Mouse (Mus musculus) cerebellum, postnatal 4 days (tissue): ENCODE results near the gene Gins1.
"Not testable (repeated sequence)": the region's sequence is repeated elsewhere in the genome, so short reads cannot be mapped to it uniquely, and the experiment has no call there.

ENCODE experiments used
- DNase-seq, 2 experiments: peaks; one replicate each; pipeline ENCODE4 v3.0.0; 2022; ENCODE audit warnings: low spot score in 2 of 2, mixed read lengths in 1 of 2

Gene Gins1

DNA sequence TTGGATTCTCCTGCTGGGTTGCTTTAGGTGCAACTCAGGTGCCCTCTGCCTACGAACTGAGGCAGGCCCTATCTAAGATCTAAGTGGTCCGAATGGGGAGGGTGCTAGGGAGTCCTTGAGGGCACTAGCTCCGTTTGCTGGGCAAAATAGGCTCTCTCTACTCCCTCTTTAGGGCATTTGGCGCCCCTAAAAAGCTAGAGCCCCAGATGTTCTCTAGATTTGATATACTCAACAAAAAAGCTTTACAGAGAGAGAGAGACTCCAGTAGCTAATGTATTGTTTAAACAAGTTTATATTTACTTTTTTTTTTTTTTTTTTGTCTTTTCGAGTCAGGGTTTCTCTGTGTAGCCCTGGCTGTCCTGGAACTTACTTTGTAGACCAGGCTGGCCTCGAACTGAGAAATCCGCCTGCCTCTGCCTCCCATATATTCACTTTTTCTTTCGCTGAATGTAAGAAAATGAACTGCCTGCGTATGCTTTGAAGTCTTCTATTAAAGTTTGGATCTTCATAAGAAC is at the start of gene Gins1:
TSS of gene Gins1 (plus strand) at position 465 of the 515 bp plus-strand sequence.
- DNase-seq = no peak

DNA sequence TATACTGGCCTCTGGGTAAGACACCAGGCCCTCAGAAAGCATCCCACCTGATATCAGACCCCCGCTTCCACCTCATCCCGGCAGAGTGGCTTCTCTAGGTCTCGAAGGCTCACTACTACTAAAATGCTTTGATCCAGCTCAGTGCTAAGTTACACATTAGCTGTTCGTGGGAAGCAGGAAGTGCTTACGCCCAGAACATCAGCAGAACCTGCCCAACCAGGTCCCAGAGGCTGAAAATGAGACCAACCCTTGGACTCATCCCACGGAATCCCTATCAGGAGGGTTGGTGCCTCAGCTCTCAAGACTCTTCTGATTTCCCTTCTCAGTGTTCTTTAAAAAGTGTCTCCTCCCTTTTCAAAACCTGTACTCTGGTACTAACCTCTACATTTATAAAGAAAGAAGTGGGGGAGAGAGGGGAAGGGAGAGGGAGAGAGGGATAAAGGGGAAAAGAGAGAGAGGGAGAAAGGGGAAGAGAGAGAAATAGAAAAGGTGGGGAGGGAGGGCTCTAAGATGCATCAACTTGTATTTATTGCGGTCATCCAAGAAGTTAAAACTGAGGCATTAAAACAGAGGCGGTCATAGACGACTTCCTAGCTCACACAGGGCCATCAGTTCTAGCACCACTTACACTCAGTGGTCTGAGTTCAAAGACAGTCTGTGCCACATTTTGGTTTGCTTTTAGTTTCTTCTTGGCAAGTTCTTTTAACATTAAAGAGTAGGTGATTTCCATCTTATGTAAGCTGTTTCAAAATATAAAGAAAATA is 46.3 kb upstream of the Gins1 start:
- no peak for DNase-seq

DNA sequence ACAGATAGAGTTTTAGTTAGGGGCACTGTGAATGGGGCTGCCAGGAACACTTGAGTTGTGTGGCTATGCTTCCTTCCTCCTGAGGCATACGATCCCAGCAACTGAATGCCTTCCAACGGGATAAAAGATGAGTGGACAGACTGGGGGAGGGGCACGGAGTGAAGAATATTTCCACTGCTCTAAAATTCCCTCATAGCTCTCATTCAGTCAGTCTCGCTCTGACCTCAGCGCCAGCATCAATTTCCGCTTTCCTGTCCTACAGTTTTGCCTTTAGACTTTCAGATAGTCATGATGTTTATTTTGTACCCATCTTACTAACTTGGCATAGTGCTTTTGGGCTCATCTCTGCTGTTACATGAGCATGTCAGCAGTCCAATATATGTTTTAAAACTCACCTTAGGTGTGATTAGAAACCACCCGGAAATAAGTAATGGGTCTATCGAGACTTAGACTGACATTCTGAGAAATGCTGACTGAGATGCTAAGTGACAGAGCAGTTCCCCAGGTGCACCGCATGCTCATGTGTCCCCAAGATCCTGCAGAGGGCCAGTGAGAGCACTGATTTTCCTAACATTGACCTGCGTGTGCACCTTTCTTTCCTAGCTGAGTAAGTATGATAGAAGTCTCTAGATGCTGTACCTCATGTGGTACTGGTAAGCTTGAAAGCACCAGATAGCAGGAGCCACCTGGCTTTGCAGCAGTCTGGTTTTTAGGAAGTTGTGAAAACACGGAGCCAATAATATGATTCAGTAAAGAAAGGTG is 45.3 kb upstream of the Gins1 start:
- DNase-seq = no peak

DNA sequence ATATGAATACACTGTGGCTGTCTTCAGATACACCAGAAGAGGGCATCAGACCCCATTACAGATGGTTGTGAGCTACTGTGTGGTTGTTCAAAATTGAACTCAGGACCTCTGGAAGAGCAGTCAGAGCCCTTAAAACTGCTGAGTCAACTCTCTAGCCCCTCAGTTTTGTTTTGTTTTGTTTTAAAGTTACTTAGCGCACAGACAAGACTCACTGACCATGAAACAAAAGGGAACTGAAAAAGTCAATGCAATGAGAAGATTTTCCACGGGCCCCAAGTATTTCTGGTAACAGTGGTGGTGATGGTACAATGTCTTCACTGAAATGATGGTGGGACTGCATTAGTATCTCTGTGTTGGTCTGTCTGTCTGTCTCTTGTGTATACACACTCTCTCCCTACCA is 44.1 kb upstream of the Gins1 start:
- DNase-seq = no peak

DNA sequence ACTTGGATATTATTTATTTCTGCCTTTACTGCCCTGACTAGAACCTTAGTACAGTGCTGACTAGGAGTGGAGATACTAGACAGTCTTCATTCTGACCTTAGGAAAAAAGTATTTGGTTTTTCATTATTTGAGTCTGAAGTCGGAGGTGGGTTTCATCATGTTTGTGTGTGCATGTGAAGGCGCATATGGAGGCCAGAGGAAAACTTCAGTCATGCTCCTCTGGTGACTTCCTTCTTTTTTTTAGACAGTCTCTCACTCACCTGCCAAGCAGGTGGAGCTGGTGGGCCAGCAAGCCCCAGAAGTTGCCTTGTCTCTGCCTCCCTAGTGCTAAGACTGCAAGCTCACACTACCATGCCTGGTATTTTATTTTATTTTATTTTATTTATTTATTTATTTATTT is 38.2 kb upstream of the Gins1 start:
- no peak for DNase-seq

DNA sequence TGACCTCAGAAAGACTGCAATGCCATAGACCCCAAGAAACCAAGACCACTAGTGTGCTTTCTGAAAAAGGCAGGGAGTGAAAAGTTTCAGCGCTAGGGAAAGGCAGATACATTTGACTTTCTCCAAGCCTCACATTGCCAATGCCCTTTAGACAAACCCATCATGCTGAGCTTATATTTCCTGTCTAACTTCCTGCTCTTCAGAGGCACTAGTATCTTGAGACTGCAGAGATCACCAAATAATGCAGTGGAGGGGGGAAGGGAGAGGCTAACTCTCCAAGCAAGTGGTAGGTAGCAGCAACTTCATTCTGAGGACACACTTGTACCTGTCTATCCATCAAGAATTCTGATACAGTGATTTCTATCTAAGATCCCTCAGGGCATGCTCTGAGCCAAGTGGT is 35.8 kb upstream of the Gins1 start:
- DNase-seq = no peak

DNA sequence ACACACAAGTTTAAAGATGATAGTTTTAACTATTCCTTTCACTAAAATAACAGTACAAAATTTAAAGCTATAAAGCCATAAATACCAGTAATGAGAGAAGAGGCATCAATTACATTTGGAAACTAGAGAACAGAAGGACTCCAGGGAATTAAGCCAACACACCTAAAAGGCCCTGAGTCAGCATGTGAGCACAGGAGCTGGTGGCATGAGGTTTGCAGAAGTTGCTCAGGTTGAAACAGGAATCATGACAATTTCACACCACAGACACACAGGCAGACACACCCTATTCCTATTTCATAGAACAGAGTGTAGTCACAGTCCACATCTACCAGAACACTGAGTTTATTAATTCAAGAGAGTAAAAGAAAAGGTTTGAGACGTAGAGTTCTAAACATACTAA is 30.7 kb upstream of the Gins1 start:
- DNase-seq = no peak

DNA sequence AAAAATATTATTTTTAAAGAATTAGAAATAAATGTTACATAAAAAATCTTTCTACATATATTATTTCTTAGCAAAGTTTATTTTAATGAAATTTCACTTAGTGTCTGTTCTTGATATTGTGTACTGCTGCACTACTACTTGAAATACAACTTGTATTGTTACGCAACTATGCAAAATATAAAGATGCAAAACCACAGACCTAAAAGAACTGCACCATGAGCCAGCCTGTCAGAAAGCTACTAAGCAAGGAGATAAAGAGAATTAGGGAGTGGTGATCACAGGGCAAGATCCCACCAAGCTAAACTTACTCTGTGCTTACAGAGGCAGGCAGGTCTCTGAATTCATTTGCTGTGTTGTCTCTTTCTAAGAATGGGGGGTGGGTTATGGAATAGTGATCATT is 30.0 kb upstream of the Gins1 start:
- no peak for DNase-seq

DNA sequence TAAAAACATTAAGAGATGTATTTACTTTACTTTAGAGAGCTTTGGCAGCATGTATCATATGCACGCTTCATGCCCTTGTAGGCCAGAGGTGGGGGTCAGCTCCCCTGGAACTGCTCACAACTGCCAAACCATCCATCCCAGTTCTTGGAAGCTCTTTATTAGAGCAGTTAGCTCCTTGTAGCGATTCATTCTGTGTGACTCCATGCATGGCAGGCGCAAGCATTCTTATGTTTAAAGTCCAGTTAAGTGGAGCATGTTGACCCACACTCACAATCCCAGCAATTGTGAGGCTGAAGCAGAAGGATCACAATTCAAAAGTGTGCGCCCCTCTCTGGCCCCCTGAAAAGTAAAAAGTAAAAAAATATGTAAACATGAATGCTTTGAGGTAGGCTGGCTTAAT is 27.6 kb upstream of the Gins1 start:
- no peak for DNase-seq

DNA sequence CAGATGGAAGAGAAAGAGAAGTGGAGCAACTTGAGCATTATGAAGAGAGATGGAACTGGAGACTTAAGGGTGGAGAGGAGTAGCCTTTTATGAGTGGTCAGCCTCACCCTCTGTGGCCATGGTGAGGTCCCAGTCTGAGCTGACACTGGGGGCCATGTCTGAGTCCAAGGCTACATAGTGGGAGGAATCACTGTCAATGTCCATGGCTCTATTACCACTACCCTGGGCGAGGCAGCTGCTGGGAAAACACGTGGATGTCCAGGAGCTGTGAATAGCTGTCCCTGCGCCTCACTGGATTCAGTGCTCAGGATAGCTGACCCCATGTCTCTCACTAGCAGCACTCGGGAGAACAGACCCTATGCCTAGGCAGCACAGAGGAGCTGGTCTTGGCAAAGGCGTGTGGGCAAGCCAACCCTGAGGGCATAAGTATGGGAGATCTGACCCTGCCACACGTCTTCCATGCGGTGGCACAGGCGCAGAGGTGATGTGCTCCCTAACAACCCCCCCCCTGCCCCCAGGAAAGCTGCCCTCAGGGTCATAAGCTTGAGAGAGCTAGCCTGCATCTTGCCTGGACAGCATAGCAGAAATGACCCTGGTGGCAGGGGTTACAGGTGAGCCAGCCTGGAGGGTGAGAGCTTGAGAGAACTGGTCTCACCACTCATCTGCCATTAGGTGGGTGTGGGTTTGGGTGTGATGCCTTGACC is 21.0 kb upstream of the Gins1 start:
- no peak for DNase-seq

DNA sequence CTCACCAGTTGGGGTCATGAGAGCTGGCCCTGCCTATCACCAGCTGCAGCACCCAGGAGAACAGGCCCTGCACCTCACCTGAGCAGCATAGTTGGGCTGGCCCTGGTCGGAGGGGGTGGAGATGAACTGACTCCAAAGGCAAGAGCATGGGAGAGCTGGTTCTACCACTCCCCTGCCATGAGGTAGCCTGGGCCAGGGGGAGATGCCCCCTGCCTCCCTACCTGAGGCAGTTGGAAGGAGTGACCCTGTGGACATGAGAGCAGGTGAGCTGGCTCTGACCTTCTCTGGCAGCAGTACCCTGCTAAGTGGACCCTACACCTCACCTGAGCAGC is 20.5 kb upstream of the Gins1 start:
- no peak for DNase-seq

DNA sequence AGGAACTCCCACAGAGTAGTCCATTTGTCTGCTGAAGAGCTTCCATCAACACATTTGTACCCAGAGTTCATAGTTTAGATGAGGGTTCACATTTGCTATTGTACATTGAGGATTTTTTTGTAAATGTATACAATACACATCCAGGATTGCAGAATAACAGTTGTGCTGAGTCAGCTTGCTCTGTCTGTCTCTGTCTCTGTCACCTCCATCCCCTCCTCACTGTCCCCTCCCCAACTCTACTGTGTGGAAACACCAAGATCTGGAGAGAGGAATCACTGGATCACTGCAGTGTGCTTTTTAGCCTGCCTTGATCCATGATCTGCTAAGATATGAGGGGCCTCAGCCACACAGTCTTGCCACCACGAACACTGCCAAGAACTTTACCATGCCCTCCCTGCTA is 19.4 kb upstream of the Gins1 start:
- DNase-seq = no peak

DNA sequence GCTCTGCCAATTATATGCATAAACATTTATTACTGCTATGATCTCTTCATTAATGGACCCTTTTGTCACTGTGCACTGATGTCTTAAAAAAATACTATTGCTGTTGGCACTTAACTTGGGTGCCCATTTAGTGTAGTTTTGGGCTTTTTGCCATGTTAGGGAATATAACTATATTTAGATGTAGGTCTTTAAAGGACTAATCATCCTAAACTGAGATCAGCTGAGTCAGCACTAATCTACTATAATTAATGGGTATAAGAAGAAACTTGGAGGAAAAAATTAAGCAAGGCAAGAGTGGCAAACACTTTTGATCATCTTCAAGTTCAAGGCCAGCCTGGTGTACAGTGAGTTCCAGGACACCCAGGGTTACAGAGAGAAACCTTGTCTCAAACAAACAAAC is 18.9 kb upstream of the Gins1 start:
- DNase-seq = no peak

DNA sequence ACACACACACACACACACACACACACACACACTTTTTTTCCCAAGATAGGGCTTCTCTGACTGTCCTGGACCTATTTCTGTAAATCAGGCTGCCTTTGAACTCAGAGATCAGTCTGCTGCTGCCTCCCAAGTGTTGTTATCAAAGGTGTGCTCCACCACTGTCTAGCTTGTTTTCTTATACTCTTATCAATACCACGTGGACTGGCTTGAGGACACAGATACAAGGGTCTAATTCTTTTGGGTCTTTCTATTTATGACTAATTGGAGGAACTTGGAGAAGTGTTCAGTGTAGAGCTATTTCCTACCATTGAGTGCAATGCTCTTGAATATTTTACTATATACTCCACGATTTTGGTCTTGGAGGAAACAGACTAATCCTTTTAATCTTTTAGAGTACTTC is 17.8 kb upstream of the Gins1 start:
- no peak for DNase-seq

DNA sequence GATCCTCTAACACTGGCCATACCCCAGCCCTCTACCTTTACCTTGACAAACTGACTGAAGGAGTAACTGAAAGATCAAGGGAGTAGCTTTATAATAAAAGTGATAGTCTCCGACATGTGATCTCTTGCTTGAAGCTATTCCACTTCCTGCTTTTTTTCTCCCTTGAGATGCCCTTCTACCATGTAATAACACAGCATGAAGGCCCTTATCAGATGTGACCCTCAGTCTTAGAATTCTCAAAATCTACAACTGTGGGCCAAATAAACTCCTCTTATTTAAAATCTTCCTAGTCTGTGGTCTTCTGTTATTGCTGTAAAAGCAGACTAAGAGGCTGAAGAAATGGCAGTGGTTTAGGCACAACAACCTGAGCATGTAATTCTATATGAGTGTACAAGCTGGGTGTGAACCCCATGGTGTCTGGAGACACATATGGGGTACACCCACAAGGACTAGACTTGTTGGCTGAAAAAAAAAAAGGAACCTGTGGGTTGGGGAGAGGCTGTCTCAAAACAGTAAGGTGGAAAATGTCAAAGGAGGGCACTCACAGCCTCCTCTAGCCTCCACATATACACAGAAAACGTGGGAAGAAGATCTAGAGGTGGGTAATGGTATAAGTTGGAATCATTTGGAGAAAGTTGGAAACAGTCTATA is 10.5 kb upstream of the Gins1 start:
- no peak for DNase-seq

DNA sequence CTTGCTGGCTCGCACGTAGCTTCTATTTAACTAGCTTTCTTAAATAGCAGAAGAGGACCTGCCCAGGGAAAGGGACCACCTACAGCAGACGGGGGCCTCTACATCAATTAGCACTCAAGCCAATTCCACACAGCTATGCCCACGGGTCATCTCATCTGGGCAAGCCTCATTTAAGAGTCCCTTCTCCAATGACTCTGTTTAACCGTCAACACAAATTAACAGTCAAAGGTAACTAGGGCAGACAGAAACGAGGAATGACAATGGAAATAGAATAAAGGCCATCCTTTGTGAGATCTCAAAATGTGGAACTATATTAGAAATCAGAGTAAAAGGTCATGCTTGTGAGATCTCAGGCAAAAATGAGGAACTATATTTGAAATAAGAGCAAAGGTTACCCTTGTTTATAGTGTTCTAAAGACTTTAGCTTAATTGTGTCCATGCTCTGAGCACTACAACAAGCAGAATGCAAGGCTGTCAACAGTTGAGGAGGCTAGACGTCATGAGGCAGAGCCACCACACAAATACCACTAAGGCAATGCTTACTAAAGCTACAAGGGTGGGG is 9.4 kb upstream of the Gins1 start:
- DNase-seq = no peak

DNA sequence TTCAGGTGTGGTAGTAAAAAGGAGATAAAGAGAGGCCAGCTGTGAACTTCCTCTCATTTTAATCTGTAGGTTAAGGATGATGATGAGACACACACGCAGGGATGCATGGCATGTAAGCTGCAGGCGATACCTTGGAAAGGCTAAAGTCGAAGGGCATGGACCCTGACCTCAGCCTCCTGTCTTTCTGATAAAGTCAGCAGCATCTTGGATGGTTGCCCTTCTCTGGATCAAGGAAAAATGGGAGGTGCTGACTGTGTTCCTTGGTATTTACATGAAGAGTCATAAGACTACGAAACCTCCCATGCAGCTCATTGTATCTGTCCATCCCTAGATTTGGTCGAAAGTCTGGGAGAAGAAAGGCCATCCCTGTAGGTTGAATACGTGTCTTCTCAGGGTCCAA is 4.9 kb upstream of the Gins1 start:
- DNase-seq = no peak

DNA sequence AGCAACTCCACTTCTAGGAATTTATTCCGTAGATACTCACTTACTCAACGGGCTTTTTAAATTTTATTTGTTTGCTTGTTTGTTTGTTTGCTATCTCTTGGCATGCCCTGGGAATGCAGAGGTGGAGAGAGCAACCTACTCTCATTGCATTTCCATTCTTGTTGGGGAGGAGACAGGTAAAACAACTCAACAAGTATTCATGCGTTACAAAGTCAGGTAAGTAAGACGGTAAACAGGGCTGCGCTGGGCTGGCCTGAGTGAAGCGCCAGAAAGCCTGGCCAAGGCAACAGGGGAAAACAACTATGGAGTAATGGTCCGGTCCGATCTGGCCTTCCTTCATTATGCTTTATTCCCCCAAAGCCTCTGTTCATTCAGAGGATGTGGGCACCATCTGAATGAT is 2.9 kb upstream of the Gins1 start:
- no peak for DNase-seq

DNA sequence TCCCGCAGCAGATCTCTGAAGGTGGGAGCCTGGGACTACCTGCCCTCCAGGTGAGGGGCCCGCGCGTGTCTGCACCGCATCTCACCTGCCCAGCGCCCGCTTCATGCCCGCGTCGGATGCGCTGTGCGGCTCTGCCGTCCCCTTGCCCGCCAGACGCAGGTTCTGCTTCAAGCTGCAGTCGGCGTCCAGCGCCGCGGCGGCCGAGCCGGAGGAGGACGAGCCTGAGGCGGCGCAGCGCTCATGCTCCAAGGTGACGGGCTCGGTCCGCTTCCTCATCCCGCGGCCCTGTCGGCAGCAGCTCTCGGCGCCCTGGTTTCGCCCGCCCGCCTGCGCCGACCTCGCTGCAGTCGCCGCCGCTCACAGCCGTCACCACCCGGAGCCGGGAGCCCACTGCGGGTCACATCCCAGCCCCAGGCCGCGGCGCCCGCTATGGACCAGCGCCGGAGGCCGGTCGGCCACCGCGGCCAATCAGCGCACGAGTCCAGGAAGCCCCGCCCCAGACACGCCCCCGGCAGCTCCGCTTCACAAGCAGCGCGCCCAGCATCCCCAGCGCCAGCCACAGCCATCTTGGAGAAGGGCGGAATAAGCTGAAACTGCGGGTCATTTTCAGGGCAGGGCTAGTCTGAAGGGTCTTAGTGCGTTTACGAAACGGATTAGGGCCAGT is 796 bp upstream of the Gins1 start, which contains the start of gene Abhd12:
TSS of gene Abhd12 (minus strand) at position 470 of the 664 bp plus-strand sequence.
- DNase-seq = peak; percentile 93 to 97

DNA sequence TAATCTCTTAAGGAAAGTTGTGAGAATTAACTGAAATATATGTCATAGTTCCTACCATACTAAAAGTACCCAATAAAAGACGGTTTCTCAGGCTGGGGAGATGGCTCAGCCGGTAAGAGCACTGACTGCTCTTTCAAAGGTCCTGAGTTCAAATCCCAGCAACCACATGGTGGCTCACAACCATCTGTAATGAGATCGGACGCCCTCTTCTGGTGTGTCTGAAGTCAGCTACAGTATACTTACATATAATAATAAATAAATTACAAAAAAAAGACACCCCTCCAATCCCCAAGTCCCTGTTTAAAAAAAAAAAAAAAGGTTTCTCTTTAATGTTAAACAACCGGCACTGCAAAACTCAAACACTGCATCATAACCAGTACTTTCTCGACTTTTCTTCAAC is 3.7 kb downstream of the Gins1 start:
- DNase-seq = not testable (repeated sequence)

DNA sequence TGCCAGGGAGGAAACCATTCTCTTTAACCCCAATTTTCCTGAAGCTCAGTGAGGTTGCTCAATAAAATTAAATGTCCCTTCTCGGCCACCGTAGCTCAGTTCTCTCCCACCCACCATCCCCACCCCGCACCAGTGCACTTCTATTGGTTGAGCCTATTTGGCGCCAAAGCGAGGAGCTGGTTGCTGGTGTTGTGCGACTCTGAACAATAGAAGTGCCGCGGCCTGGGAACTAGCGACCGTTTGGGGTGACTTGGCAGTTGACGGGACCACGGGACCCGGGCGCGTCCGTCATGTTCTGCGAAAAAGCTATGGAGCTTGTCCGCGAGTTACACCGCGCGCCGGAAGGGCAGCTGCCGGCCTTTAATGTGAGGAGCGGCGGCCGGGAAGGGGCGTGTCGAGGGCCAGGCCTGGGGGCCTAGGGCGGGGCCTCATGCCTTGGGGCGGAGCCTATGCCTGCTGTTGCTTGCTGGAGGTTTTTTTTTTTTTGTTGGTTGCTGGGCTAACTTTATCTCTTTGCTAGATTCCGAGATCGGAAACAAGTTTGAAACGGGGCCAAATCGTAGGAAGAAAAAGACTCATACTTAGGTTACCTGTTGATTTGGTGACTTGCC is 4.3 kb downstream of the Gins1 start:
- DNase-seq = peak; percentile 55 to 84
